Mouse (Mus musculus) kidney, adult 9 months (tissue): ENCODE measurements around the gene Acbd7.

Experiments used
- DNase-seq: peaks from one replicate; pipeline ENCODE4 v3.0.0; 2022

Gene Acbd7

GRCm38 (mm10) chr2:3335611-3336301 is at the start of gene Acbd7:
Acbd7 (plus strand) TSS chr2:3336168.
- DNase-seq, result peak; percentile 75

- DNase-seq, result no peak
These were observed 49.7 kb upstream of the Acbd7 start for GRCm38 (mm10) chr2:3286243-3286642.

GRCm38 (mm10) chr2:3289581-3289980 is 46.4 kb upstream of the Acbd7 start:
- no peak for DNase-seq

GRCm38 (mm10) chr2:3292170-3292569 is 43.8 kb upstream of the Acbd7 start:
- DNase-seq, result no peak

- DNase-seq, result no peak
These were observed 40.1 kb upstream of the Acbd7 start for GRCm38 (mm10) chr2:3295826-3296225.

GRCm38 (mm10) chr2:3305426-3306025 is 30.4 kb upstream of the Acbd7 start:
- peak; percentile 25 for DNase-seq

- DNase-seq, result no peak
These were observed 12.8 kb upstream of the Acbd7 start for GRCm38 (mm10) chr2:3323132-3323531.

- DNase-seq, result no peak
These were observed 11.4 kb upstream of the Acbd7 start for GRCm38 (mm10) chr2:3324381-3325130.

GRCm38 (mm10) chr2:3326547-3326946 is 9.4 kb upstream of the Acbd7 start:
- no peak for DNase-seq

GRCm38 (mm10) chr2:3327351-3327750 is 8.6 kb upstream of the Acbd7 start:
- DNase-seq, result peak; percentile 73

- no peak for DNase-seq
These were observed 4.8 kb upstream of the Acbd7 start for GRCm38 (mm10) chr2:3331071-3331703.

GRCm38 (mm10) chr2:3332056-3332455 is 3.9 kb upstream of the Acbd7 start:
- DNase-seq, result no peak

- peak; percentile 99 for DNase-seq
These were observed 3.3 kb upstream of the Acbd7 start, which contains the start of gene Rpp38 for GRCm38 (mm10) chr2:3332484-3333242. Rpp38 (minus strand) TSS chr2:3332643.

- no peak for DNase-seq
These were observed 2.2 kb upstream of the Acbd7 start for GRCm38 (mm10) chr2:3333761-3334160.

- no peak for DNase-seq
These were observed 12.5 kb downstream of the Acbd7 start for GRCm38 (mm10) chr2:3348422-3348821.

GRCm38 (mm10) chr2:3348919-3349318 is 13.0 kb downstream of the Acbd7 start:
- peak; percentile 52 for DNase-seq

- no peak for DNase-seq
These were observed 17.2 kb downstream of the Acbd7 start for GRCm38 (mm10) chr2:3353160-3353559.

- DNase-seq, result no peak
These were observed 19.8 kb downstream of the Acbd7 start for GRCm38 (mm10) chr2:3355793-3356192.

GRCm38 (mm10) chr2:3356311-3356710 is 20.3 kb downstream of the Acbd7 start:
- no peak for DNase-seq

- no peak for DNase-seq
These were observed 21.9 kb downstream of the Acbd7 start for GRCm38 (mm10) chr2:3357887-3358286.

GRCm38 (mm10) chr2:3361067-3361466 is 25.1 kb downstream of the Acbd7 start:
- no peak for DNase-seq

GRCm38 (mm10) chr2:3365127-3365526 is 29.2 kb downstream of the Acbd7 start:
- DNase-seq, result no peak
